Mouse (Mus musculus) megakaryocyte, embryonic 14.5 days (primary cell): ENCODE measurements around the gene Gm21518. TPM values are rescaled to one million over a fixed set of nuclear protein-coding genes. Genes with fewer than 3 reads are reported as not detected.
"Not testable (repeated sequence)": the region's sequence is repeated elsewhere in the genome, so short reads cannot be mapped to it uniquely, and the experiment has no call there.

Experiments used
- H3K27me3 ChIP-seq: replicated peaks from 2 replicates; pipeline ENCODE3; 2012; ENCODE audit warnings: inconsistent platforms
- H3K36me3 ChIP-seq: replicated peaks from 2 replicates; pipeline ENCODE3; 2012; ENCODE audit warnings: low read length, inconsistent platforms, mixed read lengths
- H3K4me1 ChIP-seq: 2 replicates; pipeline ENCODE4 v1.6.1; 2012; ENCODE audit warnings: inconsistent platforms
- H3K4me3 ChIP-seq: replicated peaks from 2 replicates; pipeline ENCODE3; 2012; ENCODE audit warnings: moderate library complexity, mild to moderate bottlenecking, inconsistent platforms
- H3K9me3 ChIP-seq: 2 replicates; pipeline ENCODE4 v1.6.1; 2012; ENCODE audit warnings: inconsistent platforms
- polyA plus RNA-seq: library from polyadenylated mRNA; stranded (reverse); fragments of >175 nt; gene quantifications from 2 replicates; pipeline ENCODE4 v1.2.3, GENCODE M21; 2012; ENCODE audit warnings: low replicate concordance; ENCODE audit not compliant: insufficient read depth

The Gm21518 gene
- not detected in 2 replicates for polyA plus RNA-seq

- not testable (repeated sequence) for H3K4me3 ChIP-seq, H3K27me3 ChIP-seq, H3K4me1 ChIP-seq, H3K36me3 ChIP-seq, H3K9me3 ChIP-seq
Observed at GRCm38 (mm10) chrY:62190566-62190965, at the start of gene Gm21518. Gm21518 (plus strand) TSS chrY:62190866.
